Mouse (Mus musculus): ENCODE results near the gene Sipa1l2.

Sipa1l2 gene

DNA sequence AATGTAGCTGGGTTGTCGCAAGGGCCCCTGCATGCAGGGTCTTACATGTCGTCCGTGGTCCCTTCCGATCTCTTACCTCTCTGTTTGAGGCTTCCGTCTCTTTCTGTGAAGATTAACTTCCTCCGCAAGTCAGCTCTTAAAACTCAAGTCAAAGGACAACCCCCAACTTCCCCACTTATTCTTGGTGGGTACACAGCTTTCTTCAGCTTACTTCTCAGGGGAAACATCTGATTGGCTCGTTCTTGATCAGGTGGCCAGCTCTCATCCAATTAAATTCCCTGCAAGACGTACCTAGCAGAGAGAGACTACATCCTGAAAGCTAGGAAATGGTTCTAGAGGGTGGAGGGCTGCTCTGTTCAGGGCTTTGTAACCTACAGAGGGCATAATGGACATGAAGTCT lies 178.3 kb downstream of the Sipa1l2 start:
- DNase-seq, result no peak

DNA sequence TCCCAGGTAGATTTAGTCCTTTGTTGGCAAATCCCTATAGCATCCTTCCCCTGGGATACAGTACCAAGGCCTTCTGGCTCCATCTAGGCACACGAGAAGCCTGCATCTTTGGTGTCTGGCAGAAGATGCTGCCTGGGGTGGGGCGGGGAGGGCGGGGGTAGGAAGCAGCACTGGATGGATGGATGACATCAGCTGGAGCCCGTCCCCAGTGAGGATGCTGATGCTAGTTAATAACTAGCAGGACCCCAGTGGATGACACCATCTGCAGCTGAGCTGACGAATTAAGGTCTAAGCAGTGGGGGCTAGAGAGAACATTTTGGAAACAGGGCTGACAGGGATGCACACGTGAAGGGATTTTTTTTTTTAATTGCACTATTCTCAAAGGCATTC lies 179.1 kb downstream of the Sipa1l2 start:
- DNase-seq, result no peak

DNA sequence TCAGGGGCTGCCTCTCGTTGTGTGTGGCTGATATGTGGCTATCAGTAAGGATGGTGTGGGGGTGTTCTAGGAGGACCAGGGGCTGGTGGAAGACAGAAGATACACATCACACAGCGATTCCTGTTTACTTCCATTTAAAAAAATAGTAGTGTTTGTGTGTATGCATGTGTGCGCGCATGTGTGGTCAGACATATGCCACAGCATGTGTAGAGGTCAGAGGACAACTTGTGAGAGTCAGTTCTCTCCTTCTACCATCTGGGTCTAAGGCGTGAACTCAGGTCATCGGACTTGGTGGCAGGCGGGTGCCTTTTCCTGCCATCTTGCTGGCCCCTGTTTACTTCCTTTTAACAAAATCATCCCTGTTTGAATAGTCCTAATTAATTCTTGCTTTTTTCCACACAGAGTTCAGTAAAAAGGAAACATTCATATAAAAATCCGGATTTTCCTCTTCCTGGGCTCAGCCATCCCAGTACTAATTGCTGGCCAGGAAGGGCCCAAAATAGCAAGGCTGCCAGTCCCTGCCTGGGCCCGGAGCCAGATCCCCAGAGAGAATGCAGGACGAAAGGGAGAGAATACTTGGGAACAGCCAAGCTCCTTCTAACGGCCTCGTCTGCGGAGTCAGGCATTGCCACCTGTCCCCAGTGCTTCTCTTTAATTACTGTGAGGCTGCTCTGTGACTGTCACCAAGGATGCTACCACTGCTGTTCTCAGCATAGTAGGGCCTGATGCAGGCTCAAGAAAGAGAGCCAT lies 179.7 kb downstream of the Sipa1l2 start:
- DNase-seq, result peak; percentile 98

- peak; percentile 70 for DNase-seq
Measured at GRCm38 (mm10) chr8:125389280-125389679, 180.3 kb downstream of the Sipa1l2 start.

- DNase-seq, result no peak
Measured at GRCm38 (mm10) chr8:125388404-125389180, 181.0 kb downstream of the Sipa1l2 start.

GRCm38 (mm10) chr8:125385519-125386150 lies 184.0 kb downstream of the Sipa1l2 start:
- DNase-seq, result peak; percentile 29

GRCm38 (mm10) chr8:125384551-125385183 lies 184.9 kb downstream of the Sipa1l2 start:
- no peak for DNase-seq

DNA sequence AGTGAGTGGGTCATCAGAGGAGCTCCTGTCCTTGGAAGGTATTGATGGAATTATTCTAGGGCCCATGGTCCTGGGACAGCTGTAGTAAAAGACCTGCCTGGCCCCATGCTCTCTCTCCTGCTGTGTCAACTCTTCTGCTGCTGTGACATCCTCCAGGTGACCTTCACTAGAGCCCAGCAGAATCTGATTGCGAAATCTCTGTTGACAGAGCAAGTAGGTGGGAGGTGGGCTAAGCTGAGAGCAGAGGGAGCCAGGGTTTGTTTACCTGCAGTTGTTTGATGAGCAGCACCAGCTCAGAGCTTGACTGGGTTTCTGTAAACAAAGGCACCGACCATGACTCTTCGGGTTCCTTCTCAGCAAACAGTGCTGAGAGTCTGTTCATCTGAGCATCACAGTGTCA lies 187.9 kb downstream of the Sipa1l2 start:
- DNase-seq, result no peak

GRCm38 (mm10) chr8:125379939-125380338 lies 189.7 kb downstream of the Sipa1l2 start:
- DNase-seq, result no peak

DNA sequence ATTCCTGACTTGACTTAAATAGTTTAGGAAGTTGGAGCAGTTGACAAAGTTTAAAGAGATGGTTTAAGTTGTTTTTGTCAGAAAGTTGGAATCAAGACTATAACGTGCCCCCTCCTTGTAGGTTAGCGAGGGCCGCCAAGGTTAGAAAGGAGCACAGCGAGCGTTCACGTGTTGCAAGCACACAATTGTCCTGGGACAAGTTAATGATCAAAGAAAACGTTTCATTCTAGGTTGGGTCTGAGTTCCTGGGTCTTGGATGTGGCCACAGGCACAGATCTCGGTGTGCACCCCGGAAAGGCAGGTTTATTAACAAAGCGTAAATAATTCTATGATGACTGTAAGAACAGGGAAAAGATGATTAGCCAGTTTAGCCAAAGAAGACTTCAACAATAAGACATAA lies 190.5 kb downstream of the Sipa1l2 start:
- DNase-seq, result no peak

GRCm38 (mm10) chr8:125377704-125378103 lies 191.9 kb downstream of the Sipa1l2 start:
- no peak for DNase-seq

GRCm38 (mm10) chr8:125376448-125376845 lies 193.2 kb downstream of the Sipa1l2 start:
- DNase-seq, result no peak

DNA sequence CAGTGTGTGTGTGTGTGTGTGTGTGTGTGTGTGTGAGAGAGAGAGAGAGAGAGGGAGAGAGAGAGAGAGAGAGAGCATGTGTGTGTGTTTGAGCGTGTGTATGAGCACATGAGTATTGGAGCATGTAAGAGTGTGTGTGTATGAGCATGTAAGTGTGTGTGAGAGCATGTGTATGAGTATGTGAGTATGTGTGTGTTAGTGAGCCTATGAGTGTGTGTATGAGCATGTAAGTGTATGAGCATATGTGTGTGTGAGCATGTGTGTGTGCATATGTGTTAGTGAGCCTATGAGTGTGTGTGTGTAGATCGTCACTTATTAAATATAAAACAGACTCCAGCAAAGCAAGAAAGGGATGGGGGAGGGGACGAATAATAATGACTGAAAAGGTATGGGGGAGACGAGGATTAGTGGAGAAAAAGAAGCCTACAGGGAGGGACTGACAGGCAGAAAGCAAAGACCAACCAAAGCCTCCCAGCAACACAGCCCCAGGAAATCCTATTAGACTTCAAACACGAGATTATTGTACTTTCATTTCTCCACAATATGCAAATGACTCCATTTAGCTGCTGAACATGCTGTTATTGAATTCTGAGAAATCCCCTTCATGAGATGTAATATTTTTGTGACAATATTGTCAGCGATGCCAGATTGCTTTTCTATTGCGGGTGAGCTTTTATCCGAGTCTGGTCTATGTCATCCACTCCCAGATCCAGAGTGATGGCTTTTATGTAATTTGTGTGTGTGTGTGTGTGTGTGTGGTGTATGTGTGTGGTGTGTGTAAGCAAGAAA lies 193.8 kb downstream of the Sipa1l2 start:
- no peak for DNase-seq

DNA sequence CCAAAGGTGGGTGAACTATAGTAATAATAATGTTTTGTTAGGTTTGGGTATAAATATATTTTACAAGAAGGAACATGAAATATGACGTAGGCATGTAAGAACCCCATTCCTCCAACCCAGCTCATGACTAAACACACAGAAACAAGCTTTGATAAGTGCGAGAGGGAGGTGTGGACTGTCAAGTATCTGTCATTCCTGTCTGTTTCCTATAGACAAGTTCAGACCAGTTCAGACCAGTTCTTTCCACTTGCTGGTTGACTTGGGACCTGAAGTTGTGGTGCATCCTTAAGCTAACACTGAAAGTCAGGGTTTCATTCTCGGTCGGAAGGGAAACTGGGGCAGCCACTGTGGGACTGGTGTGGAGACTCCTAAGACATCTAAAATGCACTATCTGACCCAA lies 197.0 kb downstream of the Sipa1l2 start:
- DNase-seq, result no peak

DNA sequence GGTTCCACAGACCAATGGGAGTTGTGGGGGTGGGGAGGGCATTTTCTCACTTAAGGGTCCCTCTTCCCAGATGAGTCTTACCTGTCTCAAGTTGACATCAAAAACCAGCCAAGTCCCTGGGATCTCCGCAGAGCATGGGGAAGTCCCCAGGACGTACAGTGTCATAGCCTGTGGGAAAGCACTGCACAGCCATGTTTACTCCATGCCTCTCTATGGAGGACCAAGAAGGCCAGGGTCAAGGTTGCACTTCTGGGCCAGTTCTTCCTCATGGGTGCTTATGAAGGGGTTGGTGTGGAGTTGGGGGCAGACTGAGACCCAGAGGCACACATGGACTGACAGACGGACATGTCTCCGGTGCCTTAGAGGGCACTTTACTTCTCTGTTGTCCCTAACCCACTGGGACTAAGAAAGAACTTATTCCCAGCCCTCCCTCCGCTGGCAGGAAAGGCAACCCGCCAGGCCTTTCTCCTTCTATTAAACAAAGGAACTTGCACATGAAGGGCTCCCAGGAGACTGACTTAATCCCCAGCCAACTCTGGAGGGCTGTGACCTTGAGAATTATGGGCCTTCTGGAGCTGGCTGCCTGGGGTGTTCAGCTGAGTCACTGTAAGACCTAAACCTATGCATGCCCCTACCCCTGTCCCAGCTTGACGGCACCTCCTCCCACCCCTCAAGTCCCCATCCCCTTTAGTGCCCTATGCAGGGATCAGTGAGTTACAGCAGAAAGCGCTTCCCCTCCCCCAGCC lies 199.9 kb downstream of the Sipa1l2 start:
- DNase-seq, result no peak

DNA sequence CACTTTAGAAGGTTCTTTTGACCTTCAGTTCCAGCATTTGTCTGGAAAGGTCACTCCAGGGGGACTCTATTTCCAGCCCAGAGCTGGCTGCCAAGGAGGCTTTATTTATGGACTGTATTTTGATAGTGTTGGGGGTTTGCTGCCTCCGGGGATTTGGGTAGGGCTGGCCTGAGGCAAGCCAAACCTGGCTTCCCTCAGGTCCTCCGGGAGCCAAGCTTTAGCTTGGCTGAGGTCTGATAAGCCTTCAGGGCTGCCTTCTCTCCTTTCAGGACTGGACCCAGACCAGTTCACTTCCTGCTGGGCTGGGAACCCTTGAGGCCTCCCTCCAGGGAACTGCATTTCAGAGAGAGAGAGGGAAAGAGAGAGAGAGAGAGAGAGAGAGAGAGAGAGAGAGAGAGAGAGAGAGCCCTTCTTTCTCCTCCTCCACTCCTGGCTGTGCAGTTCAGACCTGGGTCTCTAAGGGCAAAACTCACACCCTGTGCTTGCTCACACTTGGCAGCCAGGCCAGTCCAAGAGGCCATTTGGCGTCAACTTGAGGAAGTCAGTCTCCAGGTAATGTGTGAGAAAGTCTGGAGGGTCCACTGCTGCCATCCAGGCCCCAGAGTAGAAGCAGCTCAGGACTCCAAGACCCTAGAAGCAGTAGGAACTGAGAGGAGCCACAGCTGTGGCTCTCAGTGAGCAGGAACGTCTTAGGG lies 201.1 kb downstream of the Sipa1l2 start:
- DNase-seq, result no peak

Data from cerebellum, adult 8-10 months (tissue).